Mouse (Mus musculus) hindbrain, embryonic 16.5 days (tissue): ENCODE measurements at regions not wholly inside any gene's neighbourhood (a gene's known extent, or its start where the extent isn't known, plus 50 kb on each side); places are given as distances from the start of the nearest gene placed in this dataset.
A peak's percentile ranks its signal among the peaks of the same experiment; 100 is the strongest.

ENCODE experiments used
- ATAC-seq: fragments of 200-750 bp; cut with Nextera tagmentation; 2 replicates; pipeline ENCODE4 v1.8.0; 2017; ENCODE audit warnings: moderate TSS enrichment, moderate library complexity
- H3K27ac ChIP-seq: fragments of 300-500 bp; sonication (generic); 2 replicates; pipeline ENCODE4 v1.5.1; 2014; ENCODE audit warnings: low read depth, mild to moderate bottlenecking, control low read depth, low read length, moderate library complexity
- H3K27me3 ChIP-seq: fragments of 300-500 bp; sonication (generic); replicated peaks from 2 replicates; pipeline ENCODE4 v1.6.1; 2014; ENCODE audit warnings: low read length; ENCODE audit not compliant: control insufficient read depth, insufficient read depth
- H3K36me3 ChIP-seq: fragments of 300-500 bp; sonication (generic); 2 replicates; pipeline ENCODE4 v1.6.1; 2014; ENCODE audit warnings: mild to moderate bottlenecking, low read length, moderate library complexity, mixed read lengths; ENCODE audit not compliant: control insufficient read depth, insufficient read depth
- H3K4me1 ChIP-seq: fragments of 300-500 bp; sonication (generic); 2 replicates; pipeline ENCODE4 v1.6.1; 2014; ENCODE audit warnings: low read depth, low read length; ENCODE audit not compliant: control insufficient read depth, insufficient read depth
- H3K4me2 ChIP-seq: fragments of 300-500 bp; sonication (generic); 2 replicates; pipeline ENCODE4 v1.6.1; 2014; ENCODE audit warnings: mild to moderate bottlenecking, low read length, control low read depth, moderate library complexity
- H3K4me3 ChIP-seq: fragments of 300-500 bp; sonication (generic); 2 replicates; pipeline ENCODE4 v1.5.1; 2014; ENCODE audit warnings: mild to moderate bottlenecking, low read length, control low read depth, moderate library complexity
- H3K9ac ChIP-seq: fragments of 300-500 bp; sonication (generic); 2 replicates; pipeline ENCODE4 v1.6.1; 2014; ENCODE audit warnings: low read depth, mild to moderate bottlenecking, control low read depth, low read length, moderate library complexity
- H3K9me3 ChIP-seq: fragments of 300-500 bp; sonication (generic); 2 replicates; pipeline ENCODE4 v1.6.1; 2014; ENCODE audit warnings: mild to moderate bottlenecking, low read length, moderate library complexity; ENCODE audit not compliant: control insufficient read depth
- WGBS: fragments of 180-500 bp; shearing (Covaris S2); extraction: QIAGEN DNeasy Blood & Tissue Kit; methylation state at CpG from one replicate; pipeline ENCODE4 v1.1.7; 2014; 5-methylcytosine and 5-hydroxymethylcytosine counted together

- no peak overlapping the region for H3K27ac ChIP-seq
- H3K4me3 ChIP-seq, result no peak overlapping the region
- WGBS, result 84% methylated on average over 4 of the region's 4 CpGs
- H3K9ac ChIP-seq, result no peak overlapping the region
- H3K27me3 ChIP-seq, result no peaks in the 10 kb centered on the region
- H3K4me1 ChIP-seq, result no peaks in the 10 kb centered on the region
- H3K36me3 ChIP-seq, result no peaks in the 10 kb centered on the region
- H3K9me3 ChIP-seq, result no peaks in the 10 kb centered on the region
- ATAC-seq, result no peak
- H3K4me2 ChIP-seq, result no peak overlapping the region
Observed at GRCm38 (mm10) chr2:71670882-71671281, 74.5 kb upstream of the Itga6 start.

- ATAC-seq, result peak; percentile 54; the same call in 1 of the 2 replicates
- no peaks in the 10 kb centered on the region for H3K9me3 ChIP-seq
- no peak overlapping the region for H3K4me2 ChIP-seq
- 78% methylated on average over 18 of the region's 18 CpGs for WGBS
- no peaks in the 10 kb centered on the region for H3K36me3 ChIP-seq
- H3K4me3 ChIP-seq, result no peak overlapping the region
- H3K4me1 ChIP-seq, result no peaks in the 10 kb centered on the region
- no peaks in the 10 kb centered on the region for H3K27me3 ChIP-seq
- no peak overlapping the region for H3K9ac ChIP-seq
- H3K27ac ChIP-seq, result no peak overlapping the region; the same call in 1 of the 2 replicates
Observed at GRCm38 (mm10) chr2:71673087-71673920, 72.1 kb upstream of the Itga6 start.

DNA sequence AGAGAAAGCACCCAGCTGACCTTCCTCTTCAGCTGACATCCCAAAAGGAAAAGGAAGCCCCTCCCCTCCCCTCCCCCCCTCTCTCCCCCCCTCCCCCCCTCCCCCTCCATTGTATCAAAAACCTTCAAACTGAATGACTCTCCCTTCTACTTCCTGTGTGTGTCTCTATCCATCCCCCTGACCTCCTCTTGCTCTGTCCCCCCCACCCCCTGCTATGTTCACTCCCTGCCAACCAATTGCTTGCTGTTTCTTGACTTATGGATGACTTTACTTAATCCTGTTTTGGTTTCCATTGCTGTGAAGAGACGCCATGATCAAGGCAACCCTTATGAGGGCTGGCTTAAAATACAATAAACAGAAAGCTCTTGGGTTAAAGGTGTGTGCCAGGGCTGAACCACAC, 64.7 kb upstream of the Itga6 start:
- H3K4me3 ChIP-seq, result no peak overlapping the region
- H3K9me3 ChIP-seq, result no peaks in the 10 kb centered on the region
- no peaks in the 10 kb centered on the region for H3K27me3 ChIP-seq
- WGBS, result 57% methylated on average over 1 of the region's 1 CpGs
- no peak for ATAC-seq
- no peaks in the 10 kb centered on the region for H3K4me1 ChIP-seq
- H3K4me2 ChIP-seq, result no peak overlapping the region
- H3K27ac ChIP-seq, result no peak overlapping the region
- H3K9ac ChIP-seq, result no peak overlapping the region
- no peaks in the 10 kb centered on the region for H3K36me3 ChIP-seq

DNA sequence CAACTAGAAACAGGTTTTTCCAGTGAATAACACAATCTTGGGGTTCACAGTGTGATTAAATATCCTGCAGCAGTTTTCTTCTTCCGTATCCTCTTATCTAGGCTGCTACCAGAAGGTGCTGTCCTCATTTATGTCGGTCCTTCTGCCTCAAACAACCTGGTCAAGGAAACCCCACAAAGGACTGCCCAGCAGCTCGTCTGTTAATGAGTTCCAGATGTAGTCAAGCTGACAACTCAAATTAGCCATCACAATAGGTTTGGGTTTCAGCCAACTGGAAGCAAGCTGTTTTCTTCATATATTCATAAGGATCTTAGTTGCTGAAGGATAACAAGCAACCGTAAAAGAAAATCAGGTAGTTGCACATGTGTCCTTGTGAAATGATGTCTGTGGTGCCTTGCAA, 64.3 kb upstream of the Itga6 start:
- Histone ChIP-seq H3K4me2 (no peak overlapping the region), H3K9me3 (no peaks in the 10 kb centered on the region), H3K36me3 (no peaks in the 10 kb centered on the region), H3K9ac (no peak overlapping the region), H3K4me3 (no peak overlapping the region), H3K27ac (no peak overlapping the region), H3K27me3 (no peaks in the 10 kb centered on the region), H3K4me1 (no peaks in the 10 kb centered on the region)
- 47% methylated on average over 4 of the region's 4 CpGs for WGBS
- no peak for ATAC-seq

GRCm38 (mm10) chr2:71683375-71683774, 62.0 kb upstream of the Itga6 start:
- H3K27ac ChIP-seq, result no peak overlapping the region
- H3K4me2 ChIP-seq, result no peak overlapping the region
- H3K9ac ChIP-seq, result no peak overlapping the region
- peak; percentile 67; the same call in 1 of the 2 replicates for ATAC-seq
- no peaks in the 10 kb centered on the region for H3K27me3 ChIP-seq
- H3K4me3 ChIP-seq, result no peak overlapping the region
- 65% methylated on average over 4 of the region's 4 CpGs for WGBS
- H3K9me3 ChIP-seq, result no peaks in the 10 kb centered on the region
- no peaks in the 10 kb centered on the region for H3K4me1 ChIP-seq
- no peaks in the 10 kb centered on the region for H3K36me3 ChIP-seq

DNA sequence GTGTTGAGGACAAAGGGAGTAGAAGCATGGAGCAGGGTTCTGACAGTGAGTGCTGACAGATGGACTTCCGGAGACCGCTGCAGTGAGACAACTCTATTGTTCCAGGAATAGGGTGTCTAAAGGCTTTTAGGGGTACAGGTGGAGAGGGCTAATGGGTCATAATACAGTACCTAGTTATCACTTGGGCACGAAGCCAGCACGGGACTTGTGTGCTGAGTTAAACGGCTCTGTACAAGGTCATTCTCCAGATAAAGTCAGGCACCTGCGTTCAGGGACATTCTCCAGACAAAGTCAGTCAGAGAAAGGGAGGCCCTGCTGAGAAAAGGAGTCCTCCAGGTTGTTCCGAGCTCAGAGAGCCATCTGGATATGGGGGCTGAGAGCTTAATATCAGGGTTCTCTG, 60.2 kb upstream of the Itga6 start:
- H3K4me2 ChIP-seq, result no peak overlapping the region
- H3K9me3 ChIP-seq, result no peaks in the 10 kb centered on the region
- H3K36me3 ChIP-seq, result no peaks in the 10 kb centered on the region
- H3K27ac ChIP-seq, result no peak overlapping the region
- no peak overlapping the region for H3K4me3 ChIP-seq
- no peak for ATAC-seq
- H3K4me1 ChIP-seq, result peaks cover 1% of the 10 kb centered on the region
- no peak overlapping the region for H3K9ac ChIP-seq
- 79% methylated on average over 7 of the region's 7 CpGs for WGBS
- H3K27me3 ChIP-seq, result no peaks in the 10 kb centered on the region

DNA sequence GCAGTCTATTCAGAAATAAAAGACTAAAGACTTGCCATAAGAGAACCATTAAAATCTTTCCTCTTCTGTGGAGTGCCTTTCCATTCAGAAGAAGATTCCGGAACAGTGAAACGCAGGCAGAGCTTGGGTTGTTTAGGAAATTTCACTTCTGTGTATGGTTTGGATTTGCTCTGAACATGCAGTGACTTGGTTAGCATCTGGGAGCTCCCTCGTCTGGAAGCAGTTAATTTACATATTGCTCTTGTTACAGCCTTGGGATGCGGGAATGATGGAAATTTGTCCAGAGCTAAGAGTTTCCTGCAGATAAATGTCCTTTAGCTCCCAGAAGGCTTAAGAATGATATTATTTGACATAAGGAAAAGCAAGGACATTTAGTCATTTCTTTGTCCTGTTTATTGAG, 56.4 kb upstream of the Itga6 start:
- ATAC-seq, result no peak
- Histone ChIP-seq H3K36me3 (no peaks in the 10 kb centered on the region), H3K27ac (no peak overlapping the region), H3K4me2 (no peak overlapping the region), H3K9ac (no peak overlapping the region; the same call in 1 of the 2 replicates), H3K4me1 (peaks cover 10% of the 10 kb centered on the region), H3K27me3 (no peaks in the 10 kb centered on the region), H3K9me3 (no peaks in the 10 kb centered on the region), H3K4me3 (no peak overlapping the region)
- 74% methylated on average over 4 of the region's 4 CpGs for WGBS

DNA sequence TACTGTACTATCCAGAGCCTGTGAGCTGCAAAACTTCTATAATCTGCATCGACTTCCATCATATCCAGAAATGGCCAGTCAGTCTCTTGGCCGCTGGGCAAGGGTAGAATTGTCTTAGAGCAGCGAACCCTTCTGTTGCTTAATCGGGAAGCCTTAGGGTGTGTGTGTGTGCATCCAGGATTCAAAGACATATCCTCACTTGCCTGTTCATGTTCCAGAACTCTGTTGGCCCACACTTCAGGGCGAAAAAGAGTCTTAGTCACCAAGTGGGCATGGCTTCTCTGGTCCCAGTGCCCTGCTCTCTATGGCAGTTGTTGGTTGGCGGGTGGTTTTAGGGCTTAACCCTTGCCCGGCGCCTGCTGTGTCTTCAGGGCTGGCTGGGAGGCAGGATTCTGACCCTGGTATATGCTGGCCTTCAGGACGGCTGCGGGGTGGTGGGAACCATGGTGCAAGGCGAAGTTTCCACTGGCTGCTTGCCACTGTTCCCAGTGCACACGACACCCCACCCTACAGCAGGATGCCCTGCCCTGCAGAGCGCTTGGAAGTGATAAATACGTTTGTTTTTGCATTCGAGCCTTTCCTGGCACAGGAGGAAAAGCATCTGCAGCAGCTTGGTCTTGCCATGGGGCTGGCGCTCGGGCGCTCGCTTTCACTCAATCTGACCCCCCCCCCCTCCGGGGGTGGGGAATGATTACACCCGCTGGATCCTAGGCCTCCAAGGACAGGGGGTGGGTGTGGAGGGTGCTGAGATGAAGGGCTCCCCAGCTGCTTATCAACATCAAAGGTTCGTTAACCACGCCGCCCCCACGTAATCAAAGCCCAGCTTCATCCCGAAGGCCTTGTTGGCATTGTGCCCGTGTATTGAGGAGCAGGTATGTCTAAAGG, 54.9 kb upstream of the Itga6 start:
- peak; percentile 75 for ATAC-seq
- Histone ChIP-seq H3K9me3 (no peaks in the 10 kb centered on the region), H3K27ac (0 out of 2 replicates have a peak overlapping the region, but pooled peaks have one; percentile 13), H3K36me3 (no peaks in the 10 kb centered on the region), H3K4me2 (peak overlapping the region; percentile 26; the same call in 1 of the 2 replicates), H3K4me1 (peaks cover 10% of the 10 kb centered on the region), H3K4me3 (no peak overlapping the region), H3K9ac (no peak overlapping the region), H3K27me3 (no peaks in the 10 kb centered on the region)
- WGBS, result 50% methylated on average over 25 of the region's 27 CpGs

DNA sequence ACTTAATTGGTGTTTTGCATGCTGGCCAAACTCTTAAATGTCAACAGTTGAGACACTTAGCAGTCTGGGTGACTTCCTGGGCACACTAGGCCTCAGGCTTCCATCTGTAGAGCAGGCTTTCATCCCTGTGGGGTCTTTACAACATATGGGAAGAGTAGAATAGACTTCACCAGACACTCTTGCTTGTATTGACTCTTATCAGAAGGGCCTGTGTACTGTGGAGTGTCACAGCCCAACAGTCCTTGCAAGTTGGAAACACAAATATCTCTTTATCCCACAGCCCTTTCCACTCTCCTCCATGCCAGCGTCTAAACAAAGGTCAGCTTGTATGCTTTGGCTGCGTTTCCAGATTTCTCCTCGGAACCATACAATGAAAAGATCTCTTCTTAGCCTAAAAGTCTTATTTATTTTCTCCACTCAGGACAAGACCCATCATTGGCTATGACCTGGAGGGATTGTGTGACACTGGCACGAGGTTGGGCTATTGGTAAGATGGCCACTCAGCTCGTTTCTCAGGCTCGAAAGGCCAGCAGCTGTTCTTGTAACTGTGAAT, 50.6 kb upstream of the Itga6 start:
- no peaks in the 10 kb centered on the region for H3K9me3 ChIP-seq
- no peak overlapping the region for H3K4me2 ChIP-seq
- H3K4me1 ChIP-seq, result peaks cover 14% of the 10 kb centered on the region
- H3K27ac ChIP-seq, result no peak overlapping the region
- WGBS, result 68% methylated on average over 6 of the region's 6 CpGs
- no peak overlapping the region for H3K4me3 ChIP-seq
- peak; percentile 81 for ATAC-seq
- H3K27me3 ChIP-seq, result no peaks in the 10 kb centered on the region
- H3K9ac ChIP-seq, result no peak overlapping the region
- H3K36me3 ChIP-seq, result no peaks in the 10 kb centered on the region
